Mouse (Mus musculus): ENCODE measurements at regions not wholly inside any gene's neighbourhood (a gene's known extent, or its start where the extent isn't known, plus 50 kb on each side); places are given as distances from the start of the nearest gene placed in this dataset.

DNA sequence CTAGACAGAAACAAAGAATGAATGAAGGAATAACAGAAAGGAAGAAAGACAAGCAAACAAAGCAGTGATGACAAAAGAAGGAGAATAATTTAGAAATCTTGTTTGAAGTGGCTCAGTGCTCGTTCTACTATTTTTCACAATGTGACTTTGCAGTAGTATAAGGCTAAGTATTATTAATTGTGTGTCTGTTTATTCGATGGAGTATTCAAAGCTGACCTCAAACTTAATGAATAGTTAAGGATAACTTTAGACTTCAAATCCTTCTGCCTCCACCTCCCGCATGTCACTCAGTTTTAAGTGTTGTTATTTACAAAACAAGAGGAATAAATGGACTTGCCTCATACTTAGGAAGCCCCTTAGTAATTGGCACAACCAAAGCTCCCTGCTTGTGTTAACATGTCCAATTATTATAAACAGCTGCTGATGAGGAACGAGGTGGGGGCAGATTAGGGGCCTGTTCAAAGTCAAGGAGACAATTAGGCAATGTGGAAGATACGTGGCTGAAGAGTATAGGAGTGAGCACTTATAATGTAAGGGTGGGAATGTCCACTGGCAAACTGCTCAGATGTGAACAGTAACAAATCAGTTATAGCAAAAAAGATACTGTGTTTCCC, 572.0 kb upstream of the Fam92a start:
- no peaks in the 10 kb centered on the region for H3K9me3 ChIP-seq
- no peak overlapping the region for H3K4me3 ChIP-seq
- no peaks in the 10 kb centered on the region for H3K36me3 ChIP-seq
- no peak for DNase-seq (ENCODE audit: low spot score)
- H3K4me1 ChIP-seq = no peaks in the 10 kb centered on the region
- no peaks in the 10 kb centered on the region for H3K27me3 ChIP-seq (ENCODE audit: insufficient read depth, poor library complexity, severe bottlenecking)
- 72% methylated on average over 5 of the region's 5 CpGs for WGBS
- no peak overlapping the region for H3K27ac ChIP-seq

DNA sequence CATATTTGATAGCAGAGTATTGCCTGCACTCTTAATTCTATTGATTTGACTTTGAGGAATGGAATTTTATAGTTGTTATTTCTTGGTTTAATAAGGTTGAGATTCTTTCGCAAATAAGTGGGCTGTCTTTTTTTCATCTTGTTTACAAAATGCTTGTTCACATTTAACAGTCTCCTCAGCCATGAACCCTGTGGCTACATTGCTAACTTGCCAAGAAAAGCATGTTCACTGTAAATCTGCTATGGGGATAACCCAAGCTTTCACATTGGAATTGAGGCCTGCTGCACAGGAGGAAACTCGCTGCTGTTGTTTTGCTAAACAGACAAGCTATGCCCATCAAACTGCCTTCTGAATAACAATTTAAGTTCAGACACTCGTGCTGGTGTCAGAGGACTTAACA, 564.6 kb upstream of the Fam92a start:
- no peak overlapping the region for H3K4me3 ChIP-seq
- no peaks in the 10 kb centered on the region for H3K9me3 ChIP-seq
- no peak for DNase-seq (ENCODE audit: low spot score)
- WGBS = 74% methylated on average over 3 of the region's 3 CpGs
- no peaks in the 10 kb centered on the region for H3K4me1 ChIP-seq
- no peak overlapping the region for H3K27ac ChIP-seq
- H3K27me3 ChIP-seq (ENCODE audit: insufficient read depth, poor library complexity, severe bottlenecking) = no peaks in the 10 kb centered on the region
- H3K36me3 ChIP-seq = no peaks in the 10 kb centered on the region

DNA sequence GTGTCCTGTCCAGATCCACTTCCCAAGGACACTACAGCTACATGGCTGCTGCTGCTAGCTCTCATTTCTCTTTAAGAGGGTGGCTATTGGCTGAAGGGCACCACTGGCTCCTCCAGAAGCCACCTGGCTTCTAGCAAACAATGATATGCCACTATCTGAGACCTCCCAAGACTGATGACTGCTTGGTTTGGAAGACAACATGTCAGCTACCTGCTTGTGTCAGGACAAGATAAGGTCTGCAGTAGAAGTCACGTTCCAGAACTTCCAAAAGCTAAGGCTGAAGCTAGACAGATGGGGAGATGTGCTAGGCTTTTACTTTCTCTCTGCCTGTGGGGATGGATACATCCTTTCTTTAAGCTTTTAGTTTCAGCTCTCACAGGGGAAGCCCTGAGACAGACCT, 528.4 kb upstream of the Fam92a start:
- H3K27ac ChIP-seq = no peak overlapping the region
- no peaks in the 10 kb centered on the region for H3K4me1 ChIP-seq
- no peak for DNase-seq (ENCODE audit: low spot score)
- H3K4me3 ChIP-seq = no peak overlapping the region
- no peaks in the 10 kb centered on the region for H3K36me3 ChIP-seq
- 50% methylated on average over 1 of the region's 1 CpGs for WGBS
- H3K9me3 ChIP-seq = no peaks in the 10 kb centered on the region
- H3K27me3 ChIP-seq (ENCODE audit: insufficient read depth, poor library complexity, severe bottlenecking) = no peaks in the 10 kb centered on the region

DNA sequence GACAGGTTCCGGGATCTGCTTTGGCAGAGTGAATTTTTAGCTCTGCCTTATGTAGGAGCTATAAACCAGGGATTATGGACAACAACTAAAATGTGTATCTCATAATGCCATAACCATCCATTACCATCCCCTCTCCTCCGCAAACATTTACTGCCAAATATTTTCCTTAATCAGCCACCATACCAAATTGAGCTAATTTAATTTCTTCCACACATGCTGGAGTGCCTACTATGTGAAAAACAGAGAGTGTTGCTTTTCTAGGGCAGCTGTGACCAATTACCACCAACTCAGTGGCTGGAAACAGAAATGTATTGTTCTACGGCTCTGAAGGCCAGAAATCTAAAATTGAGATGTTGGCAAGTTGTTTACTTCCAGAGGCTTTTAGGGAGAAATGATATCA, 506.0 kb upstream of the Fam92a start:
- WGBS = 78% methylated on average over 3 of the region's 3 CpGs
- Histone ChIP-seq H3K27ac (no peak overlapping the region), H3K9me3 (no peaks in the 10 kb centered on the region), H3K36me3 (no peaks in the 10 kb centered on the region), H3K4me1 (no peaks in the 10 kb centered on the region), H3K4me3 (no peak overlapping the region), H3K27me3 (ENCODE audit: insufficient read depth, poor library complexity, severe bottlenecking) (no peaks in the 10 kb centered on the region)
- no peak for DNase-seq (ENCODE audit: low spot score)

DNA sequence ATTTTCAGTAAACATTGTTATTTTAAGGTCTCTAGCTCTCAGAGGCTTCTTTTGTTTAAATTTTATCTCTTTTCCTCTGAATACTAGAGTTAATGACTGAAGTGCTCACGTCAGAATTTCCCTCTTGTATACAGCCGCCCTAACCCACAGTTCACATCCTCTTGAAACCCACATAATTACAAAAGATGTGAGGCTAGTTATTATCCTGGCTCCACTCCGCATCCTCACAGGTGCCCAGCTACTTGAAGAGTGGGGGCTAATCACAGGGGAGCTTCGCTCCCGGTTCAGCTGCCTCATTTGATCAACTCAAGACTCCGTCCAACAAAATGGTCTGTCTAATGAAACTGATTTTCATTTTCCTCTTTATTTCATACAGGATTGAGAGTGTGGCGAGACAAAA, 499.6 kb upstream of the Fam92a start:
- WGBS = 76% methylated on average over 7 of the region's 7 CpGs
- no peak overlapping the region for H3K4me3 ChIP-seq
- H3K36me3 ChIP-seq = no peaks in the 10 kb centered on the region
- H3K27ac ChIP-seq = no peak overlapping the region
- no peak for DNase-seq (ENCODE audit: low spot score)
- no peaks in the 10 kb centered on the region for H3K9me3 ChIP-seq
- no peaks in the 10 kb centered on the region for H3K4me1 ChIP-seq
- H3K27me3 ChIP-seq (ENCODE audit: insufficient read depth, poor library complexity, severe bottlenecking) = no peaks in the 10 kb centered on the region

DNA sequence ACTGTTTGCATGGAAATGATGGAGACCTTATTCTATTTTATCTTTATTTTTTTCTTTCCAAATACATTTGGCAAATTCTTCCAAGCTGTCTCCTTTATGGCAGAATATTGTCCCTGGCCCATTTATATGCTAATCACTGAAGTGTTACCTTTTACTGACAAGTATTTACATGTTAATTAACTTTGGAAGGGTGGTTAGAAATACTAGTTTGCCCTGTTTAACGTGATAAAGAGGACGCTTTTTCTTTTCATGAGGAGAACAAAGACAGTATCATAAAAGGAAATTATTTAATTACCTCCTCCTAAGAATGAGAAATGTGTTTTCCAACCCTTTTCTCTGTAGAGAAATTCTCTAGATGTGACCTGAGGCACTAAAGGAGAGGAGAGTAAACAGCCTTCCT, 491.4 kb upstream of the Fam92a start:
- 36% methylated on average over 2 of the region's 2 CpGs for WGBS
- Histone ChIP-seq H3K4me1 (no peaks in the 10 kb centered on the region), H3K27ac (no peak overlapping the region), H3K27me3 (ENCODE audit: insufficient read depth, poor library complexity, severe bottlenecking) (no peaks in the 10 kb centered on the region), H3K4me3 (no peak overlapping the region), H3K9me3 (no peaks in the 10 kb centered on the region), H3K36me3 (no peaks in the 10 kb centered on the region)
- DNase-seq (ENCODE audit: low spot score) = no peak

DNA sequence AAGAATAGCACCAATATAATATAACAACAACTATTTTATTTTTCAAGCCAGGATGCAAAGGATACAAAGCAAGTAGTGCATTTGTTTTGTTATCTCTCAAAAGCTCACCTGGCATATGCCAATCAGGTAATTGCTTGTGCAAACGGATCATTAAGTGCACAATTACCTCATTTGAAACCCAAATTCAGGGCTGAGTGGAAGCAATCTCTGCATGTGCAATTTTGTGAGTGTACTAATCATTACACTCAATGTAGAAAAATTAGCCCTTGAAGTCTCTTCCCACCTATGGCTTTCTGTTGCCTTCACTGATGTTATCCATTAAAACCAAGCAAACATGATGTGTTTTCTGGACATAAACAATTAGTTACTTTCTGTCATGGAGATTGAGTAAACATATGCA, 490.9 kb upstream of the Fam92a start:
- no peak overlapping the region for H3K27ac ChIP-seq
- H3K27me3 ChIP-seq (ENCODE audit: insufficient read depth, poor library complexity, severe bottlenecking) = no peaks in the 10 kb centered on the region
- no peak for DNase-seq (ENCODE audit: low spot score)
- WGBS = 66% methylated on average over 1 of the region's 1 CpGs
- no peaks in the 10 kb centered on the region for H3K4me1 ChIP-seq
- H3K9me3 ChIP-seq = no peaks in the 10 kb centered on the region
- no peak overlapping the region for H3K4me3 ChIP-seq
- H3K36me3 ChIP-seq = no peaks in the 10 kb centered on the region

DNA sequence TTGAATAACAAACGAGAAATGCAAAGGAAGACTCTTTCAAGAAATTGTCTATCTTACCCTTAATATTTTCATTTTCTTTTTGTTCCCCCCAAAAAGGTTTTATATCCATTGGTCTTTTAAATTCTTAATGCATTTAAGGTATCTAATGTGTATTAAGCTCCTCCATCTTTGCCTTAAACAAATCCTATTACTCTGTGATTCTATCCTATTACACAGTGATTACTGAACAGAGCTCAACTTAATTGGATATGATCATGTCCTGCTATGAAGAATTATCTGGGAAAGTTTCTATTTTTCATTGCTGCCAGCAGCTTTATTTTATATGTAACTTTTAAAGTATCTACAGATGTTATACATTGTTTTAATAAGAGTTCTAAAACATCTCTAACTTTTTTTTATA, 487.3 kb upstream of the Fam92a start:
- Histone ChIP-seq H3K27ac (no peak overlapping the region), H3K9me3 (no peaks in the 10 kb centered on the region), H3K36me3 (no peaks in the 10 kb centered on the region), H3K4me1 (no peaks in the 10 kb centered on the region), H3K4me3 (no peak overlapping the region), H3K27me3 (ENCODE audit: insufficient read depth, poor library complexity, severe bottlenecking) (no peaks in the 10 kb centered on the region)
- no peak for DNase-seq (ENCODE audit: low spot score)
- WGBS = 84% methylated on average over 1 of the region's 1 CpGs

DNA sequence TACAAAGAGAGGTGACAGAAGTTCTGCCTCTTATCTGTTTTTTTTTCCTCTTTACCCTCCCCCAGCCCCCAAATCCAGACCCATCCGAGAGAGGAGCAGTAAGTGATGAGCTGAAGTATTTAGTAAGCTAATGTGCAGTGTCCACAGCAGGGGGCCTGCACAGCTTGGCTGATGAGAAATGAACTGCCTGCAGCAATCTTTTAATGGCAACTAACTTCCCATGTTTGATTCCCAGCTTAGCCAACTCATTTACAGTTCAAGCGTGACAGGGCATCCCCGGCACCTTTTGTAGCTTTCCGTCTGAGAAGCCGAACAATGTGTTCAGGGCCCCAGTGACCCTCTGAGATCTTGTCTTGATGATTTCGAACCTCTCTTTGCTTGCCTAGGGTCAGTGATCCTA, 486.8 kb upstream of the Fam92a start:
- 47% methylated on average over 6 of the region's 6 CpGs for WGBS
- H3K4me3 ChIP-seq = no peak overlapping the region
- DNase-seq (ENCODE audit: low spot score) = no peak
- H3K27ac ChIP-seq = no peak overlapping the region
- H3K27me3 ChIP-seq (ENCODE audit: insufficient read depth, poor library complexity, severe bottlenecking) = no peaks in the 10 kb centered on the region
- no peaks in the 10 kb centered on the region for H3K4me1 ChIP-seq
- H3K36me3 ChIP-seq = no peaks in the 10 kb centered on the region
- no peaks in the 10 kb centered on the region for H3K9me3 ChIP-seq

DNA sequence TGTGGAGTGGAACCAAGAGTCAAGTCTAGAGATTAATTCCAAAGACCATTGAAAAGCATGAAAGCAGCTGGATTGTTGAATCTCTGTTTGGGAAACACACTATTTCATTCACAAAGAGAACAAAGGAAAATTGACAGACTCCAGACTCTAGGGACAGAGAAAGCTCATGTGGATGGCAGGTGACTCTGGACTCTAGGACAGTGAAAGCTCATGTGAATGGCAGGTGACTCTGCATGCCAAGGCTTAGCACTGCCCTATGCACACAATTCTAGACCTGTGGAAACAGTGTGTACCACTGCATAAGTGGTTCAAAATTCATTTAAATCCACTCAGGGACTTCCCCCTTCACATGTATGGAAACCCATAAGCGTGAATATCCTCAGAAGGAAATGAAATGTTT, 486.0 kb upstream of the Fam92a start:
- Histone ChIP-seq H3K4me1 (no peaks in the 10 kb centered on the region), H3K36me3 (no peaks in the 10 kb centered on the region), H3K27me3 (ENCODE audit: insufficient read depth, poor library complexity, severe bottlenecking) (no peaks in the 10 kb centered on the region), H3K9me3 (no peaks in the 10 kb centered on the region), H3K4me3 (no peak overlapping the region), H3K27ac (no peak overlapping the region)
- DNase-seq (ENCODE audit: low spot score) = no peak
- 88% methylated on average over 1 of the region's 1 CpGs for WGBS

DNA sequence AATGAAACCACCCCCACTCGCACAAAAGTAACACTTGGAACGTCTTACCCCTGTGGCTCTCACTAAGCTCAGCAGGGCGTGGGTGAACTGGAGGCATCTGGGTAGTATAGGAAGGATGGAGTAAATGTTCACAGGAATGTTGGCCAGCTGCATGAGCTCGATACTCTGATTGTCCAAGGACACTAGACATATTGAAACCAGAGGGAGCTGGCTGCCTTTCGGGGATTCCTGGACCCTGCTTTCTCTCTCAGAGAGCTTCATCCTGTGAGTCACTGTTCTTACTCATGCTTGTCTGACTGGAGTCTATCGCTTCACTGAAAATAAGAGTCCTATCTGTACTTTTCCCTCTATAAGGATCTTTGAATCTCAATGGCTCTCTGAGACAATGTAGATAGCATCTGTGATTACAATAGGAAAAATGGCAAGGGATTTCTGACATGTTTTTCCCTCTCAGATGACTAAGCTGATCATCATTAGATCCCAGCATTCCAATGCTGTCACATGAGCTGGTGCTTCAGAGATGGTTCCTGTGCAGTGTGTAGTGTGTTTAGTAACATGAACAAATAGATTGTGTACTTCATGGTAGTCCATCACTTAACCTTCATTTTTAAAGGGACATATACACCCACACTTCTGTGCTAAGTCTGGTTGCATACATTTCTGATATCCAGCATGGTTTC, 485.2 kb upstream of the Fam92a start:
- 81% methylated on average over 6 of the region's 6 CpGs for WGBS
- Histone ChIP-seq H3K9me3 (no peaks in the 10 kb centered on the region), H3K27ac (no peak overlapping the region), H3K27me3 (ENCODE audit: insufficient read depth, poor library complexity, severe bottlenecking) (no peaks in the 10 kb centered on the region), H3K4me3 (no peak overlapping the region), H3K4me1 (no peaks in the 10 kb centered on the region), H3K36me3 (no peaks in the 10 kb centered on the region)
- DNase-seq (ENCODE audit: low spot score) = no peak

DNA sequence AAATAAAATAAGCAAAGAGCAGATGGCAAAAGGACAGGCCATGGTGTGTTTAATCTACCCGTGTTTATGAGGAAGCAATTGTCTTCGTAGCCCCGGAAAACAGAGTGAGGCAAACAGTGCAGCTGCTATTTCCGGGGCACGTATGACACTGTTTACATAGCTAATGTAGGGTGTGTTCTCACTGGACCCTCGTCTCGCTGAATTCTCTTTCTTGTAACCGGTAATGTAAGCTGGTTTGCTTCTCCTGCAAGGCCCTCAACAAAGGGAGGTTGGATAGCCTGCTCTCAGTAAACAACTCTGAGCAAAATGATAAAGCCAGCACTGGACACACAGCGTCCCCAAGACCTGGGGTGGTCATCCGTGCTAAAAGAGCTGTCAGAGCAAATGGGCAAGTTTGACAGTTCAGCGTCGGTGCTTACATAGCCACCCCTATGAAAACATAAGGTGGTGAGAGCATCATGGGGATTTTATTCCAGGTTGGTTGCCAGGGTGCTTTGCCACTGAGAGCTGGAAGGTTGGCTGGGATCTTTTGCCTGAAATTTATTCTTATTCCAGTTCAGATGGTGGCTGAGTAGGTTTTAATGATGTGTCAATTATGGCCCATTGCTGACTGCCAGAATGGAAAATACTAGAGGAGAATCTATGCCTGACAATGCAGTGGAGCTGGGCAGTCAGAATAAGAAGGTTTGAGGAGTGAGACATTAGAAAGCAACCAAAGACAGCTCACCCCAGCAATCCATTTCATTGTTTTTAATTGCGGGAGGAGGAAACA, 483.8 kb upstream of the Fam92a start:
- Histone ChIP-seq H3K27me3 (ENCODE audit: insufficient read depth, poor library complexity, severe bottlenecking) (no peaks in the 10 kb centered on the region), H3K4me1 (no peaks in the 10 kb centered on the region), H3K36me3 (no peaks in the 10 kb centered on the region), H3K27ac (peak overlapping the region; percentile 47), H3K4me3 (peak overlapping the region; percentile 33), H3K9me3 (no peaks in the 10 kb centered on the region)
- 56% methylated on average over 13 of the region's 13 CpGs for WGBS
- no peak for DNase-seq (ENCODE audit: low spot score)

DNA sequence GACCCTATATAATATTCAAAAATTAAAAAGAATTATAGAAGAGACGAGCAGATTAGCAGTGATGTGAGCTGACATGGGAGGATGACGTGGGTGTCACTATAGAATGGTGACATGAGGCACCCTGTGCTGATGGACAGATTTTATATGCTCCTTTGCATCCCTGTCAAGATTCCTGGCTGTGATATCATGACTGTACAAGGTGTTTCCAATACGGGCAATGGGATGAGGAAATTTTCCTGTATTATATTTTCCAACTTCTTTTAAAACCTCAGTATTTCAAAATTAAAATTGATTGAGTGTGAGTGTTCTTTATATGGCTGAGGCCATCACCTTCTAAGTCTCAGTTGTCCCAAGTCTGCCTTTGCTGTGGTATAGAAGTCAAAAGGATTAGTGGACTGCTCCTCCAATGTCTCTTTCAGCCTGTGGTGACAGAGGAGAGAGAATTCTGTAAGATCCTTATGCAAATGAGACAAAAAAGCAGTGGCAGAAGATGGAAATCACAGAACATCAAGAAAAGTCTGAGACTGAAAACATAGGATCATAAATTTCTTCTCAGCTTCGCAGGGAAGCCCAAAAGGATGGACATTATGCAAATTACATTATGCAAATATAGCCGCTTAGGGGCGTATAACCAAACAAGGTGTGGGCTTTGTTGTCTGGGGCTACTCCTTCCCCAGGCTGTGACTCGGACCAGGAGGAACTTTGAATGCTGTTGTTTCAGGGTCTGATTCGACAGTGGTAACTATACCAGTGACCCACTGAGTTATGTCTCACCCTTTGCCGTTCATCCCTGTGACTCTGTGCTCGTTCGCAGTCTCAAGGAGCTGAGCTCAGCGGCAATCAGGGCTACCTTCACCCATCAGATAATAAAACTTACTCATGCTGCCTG, 483.0 kb upstream of the Fam92a start:
- Histone ChIP-seq H3K36me3 (no peaks in the 10 kb centered on the region), H3K9me3 (no peaks in the 10 kb centered on the region), H3K4me1 (no peaks in the 10 kb centered on the region), H3K27ac (peak overlapping the region; percentile 47), H3K27me3 (ENCODE audit: insufficient read depth, poor library complexity, severe bottlenecking) (no peaks in the 10 kb centered on the region), H3K4me3 (peak overlapping the region; percentile 33)
- DNase-seq (ENCODE audit: low spot score) = no peak
- WGBS = 53% methylated on average over 12 of the region's 12 CpGs

Measured in heart, embryonic 10.5 days (tissue).